In the genomic region with DNA sequence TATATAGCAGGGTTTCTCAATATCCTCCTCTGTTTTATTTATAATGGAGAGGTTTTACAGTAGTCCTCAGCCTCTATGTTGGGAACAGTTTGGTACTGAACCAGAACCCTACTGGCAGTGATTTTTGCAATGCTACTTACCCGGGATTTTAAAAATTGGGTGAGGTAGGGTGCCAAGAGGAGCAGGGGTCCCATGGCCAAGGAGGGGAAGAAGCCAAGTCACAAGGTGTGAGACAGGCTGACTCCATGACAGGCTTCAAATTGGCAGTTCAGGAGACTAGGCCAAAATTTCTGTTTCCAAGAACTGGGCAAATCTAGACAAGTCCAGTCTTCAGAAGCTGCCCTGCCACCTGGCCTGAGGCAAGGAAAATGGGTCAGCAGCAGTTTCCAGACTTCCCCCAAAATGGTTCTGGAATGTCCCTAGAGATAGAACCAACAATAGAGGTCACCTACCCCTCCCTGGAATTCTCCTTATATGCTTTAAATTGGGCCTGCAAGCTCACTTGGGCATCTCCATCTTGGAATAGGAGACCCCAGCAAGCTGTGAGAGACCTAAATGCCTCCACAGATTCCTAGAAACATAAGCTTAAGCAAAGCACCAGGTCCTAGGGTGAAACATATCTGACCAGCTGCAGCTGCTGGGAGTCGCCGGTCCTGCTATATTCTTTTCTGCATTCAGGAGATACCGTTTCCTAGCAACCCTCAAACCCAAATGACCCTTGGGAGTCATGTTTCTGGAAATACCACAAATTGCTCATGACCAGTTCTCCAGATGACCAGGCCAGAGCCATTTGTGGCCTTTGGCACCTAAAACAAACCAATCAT, we compare ENCODE assay signal across 13 mouse cellular contexts. TPM values are rescaled to one million over a fixed set of nuclear protein-coding genes. Genes with fewer than 3 reads are reported as not detected.
DNase-seq lines count a peak whose midpoint lies in the region; TF ChIP-seq lines count a peak whose summit lies in the region.
"Had no signal": no experiment of that assay in that cellular context is flagged by ENCODE, and none has a peak within 500 bp of the region (broad histone marks: within the 10 kb centered on the region; RNA-seq: fewer than 3 reads in every experiment).

No protein-coding gene starts in this region.

- H3K4me3 ChIP-seq in layer of hippocampus, adult 2 months, result no peak overlapping the region
- H3K4me3 ChIP-seq: forebrain, embryonic 12.5 days; hindbrain, embryonic 13.5 days; limb, embryonic 10.5 days had no signal

- TF ChIP-seq CTCF in layer of hippocampus, adult 2 months (conservative IDR thresholded peaks at IDR 0.05), result no peak

- intact Hi-C loops in heart, postnatal 25 days (cut with DNase I), result no loop called here

- H3K27ac ChIP-seq in layer of hippocampus, adult 2 months, result no peak overlapping the region
- H3K27ac ChIP-seq: forebrain, embryonic 12.5 days; hindbrain, embryonic 13.5 days; limb, embryonic 10.5 days had no signal

- DNase-seq in cerebellum, postnatal 10 days, result peak; percentile 8 to 11
- no peak for DNase-seq in cerebellum, postnatal 4 days (ENCODE audit: low spot score in 2 of 2)
- DNase-seq in 3T3-L1 (ENCODE audit: low read depth, low spot score), result peak; percentile 99
- DNase-seq in ZHBTc4 (ENCODE audit: low read depth, low spot score), result peak; percentile 50
- DNase-seq in heart, postnatal 25 days (ENCODE audit: low spot score), result peak; percentile 9
- no peak for DNase-seq in spleen, postnatal 36 days (ENCODE audit: low spot score in 2 of 2)
- DNase-seq in layer of hippocampus, adult 2 months (ENCODE audit: low spot score in 2 of 2), result no peak
- DNase-seq in thymus, adult 18-20 months, result no peak
- DNase-seq: lung, embryonic 14.5 days had no signal

RNA-seq across cellular contexts. Expression of a gene that starts 4.4 kb away (rescaled TPM):
- total RNA-seq in heart, postnatal 25 days (2021), result 10 to 100 TPM in 1 of 2 experiments, 1 to 10 TPM in 1; 7.0 to 11.7 TPM
- 1 to 10 TPM; 4.5 to 4.8 TPM for total RNA-seq in layer of hippocampus, adult 2 months (2021)

RNA-seq across cellular contexts. Expression of a gene that starts 10.0 kb away (rescaled TPM):
- total RNA-seq in heart, postnatal 25 days (2021), result 10 to 100 TPM in 1 of 2 experiments, 1 to 10 TPM in 1; 9.9 to 10.4 TPM
- 1 to 10 TPM; 1.1 to 1.4 TPM for total RNA-seq in layer of hippocampus, adult 2 months (2021)

RNA-seq across cellular contexts. Expression of a gene that starts 52.5 kb away (rescaled TPM):
- not detected for total RNA-seq in heart, postnatal 25 days (2021)
- not detected for total RNA-seq in layer of hippocampus, adult 2 months (2021)
- total RNA-seq: gastrocnemius, postnatal 4 days had no signal

Comparison
In these comparisons a context has a peak if more than half of its experiments do, and no peak if none do; other contexts are left out.
1. DNase-seq: peak in cerebellum, postnatal 10 days (2 of 2), 3T3-L1 (single experiment), ZHBTc4 (single experiment) and heart, postnatal 25 days (single experiment); none in cerebellum, postnatal 4 days (0 of 2), spleen, postnatal 36 days (0 of 2), layer of hippocampus, adult 2 months (0 of 2) and thymus, adult 18-20 months (0 of 2).
2. RNA of a gene that starts 10.0 kb away (total RNA-seq): 9.9 to 10.4 TPM in heart, postnatal 25 days; 1.1 to 1.4 TPM in layer of hippocampus, adult 2 months; every median in the first group is over 4 times any median in the second.